Mouse (Mus musculus) c-Kit-positive CD71-positive TER-119-positive erythroid progenitor cells, embryonic 14.5 days (primary cell): Measurements from ENCODE around the gene Hjurp.

Experiments
- DNase-seq: peaks from one replicate; pipeline ENCODE4 v3.0.0-alpha.2; 2013; ENCODE audit warnings: low spot score

The Hjurp gene

DNA sequence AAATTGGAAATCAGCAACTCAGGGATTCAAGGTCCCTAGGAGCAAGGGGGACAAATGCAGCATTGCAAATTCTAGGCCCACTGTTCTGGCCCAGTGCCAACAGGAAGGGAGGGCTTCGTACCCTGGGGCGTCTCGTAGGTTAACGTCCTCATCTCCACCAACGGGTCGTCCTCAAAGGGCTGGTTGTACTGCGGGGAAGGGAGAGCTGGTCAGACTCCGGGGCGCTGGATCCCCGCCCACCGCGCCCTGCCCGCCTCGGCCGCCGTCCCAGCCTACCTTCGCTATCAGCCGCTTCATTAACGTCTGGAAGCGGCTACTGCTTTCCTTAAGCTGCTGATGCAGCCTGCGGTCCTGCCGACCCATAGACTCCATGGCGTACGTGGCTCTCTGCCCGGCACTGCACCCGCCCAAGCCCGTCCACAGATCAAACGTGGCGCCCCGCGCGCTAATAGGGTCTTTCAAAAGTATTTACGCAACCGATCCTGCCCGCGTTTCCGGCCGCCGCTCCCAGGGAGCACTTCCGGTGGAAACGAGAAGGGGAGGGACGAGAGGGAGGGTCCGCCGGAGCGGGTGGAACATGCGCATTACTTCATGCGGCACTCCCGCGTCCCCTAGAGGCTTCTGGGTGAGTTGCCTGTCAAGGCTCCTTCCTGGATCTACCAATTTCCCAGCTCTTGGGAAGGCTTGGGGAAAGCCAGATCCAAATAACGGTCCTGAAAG, at the start of gene Hjurp, which contains the start of gene Trpm8:
Gene Hjurp, minus strand, starts transcription at position 536 of the 720 bp plus-strand sequence.
Gene Trpm8, plus strand, starts transcription at position 564 of the 720 bp plus-strand sequence.
- peak; percentile 100 for DNase-seq

DNA sequence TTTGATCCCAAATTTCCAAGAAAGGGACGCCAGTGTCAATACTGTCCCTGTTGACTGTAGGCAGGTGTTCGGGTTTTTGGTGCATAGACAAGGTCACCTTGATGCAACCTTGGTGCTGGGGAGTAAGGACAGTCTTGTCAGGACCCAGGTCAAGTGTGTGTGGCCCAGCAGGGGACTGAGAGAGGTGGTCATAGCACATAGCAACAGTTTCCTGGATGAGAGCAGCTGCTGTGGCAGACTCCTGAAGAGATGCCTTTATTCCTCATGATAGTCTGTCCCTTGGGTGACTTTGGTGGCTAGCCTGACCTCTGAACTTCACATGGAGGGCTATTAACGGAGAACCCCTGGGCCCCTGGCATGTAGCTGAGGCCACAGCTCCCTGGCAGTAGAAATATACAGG, 45.7 kb upstream of the Hjurp start:
- DNase-seq, result no peak

DNA sequence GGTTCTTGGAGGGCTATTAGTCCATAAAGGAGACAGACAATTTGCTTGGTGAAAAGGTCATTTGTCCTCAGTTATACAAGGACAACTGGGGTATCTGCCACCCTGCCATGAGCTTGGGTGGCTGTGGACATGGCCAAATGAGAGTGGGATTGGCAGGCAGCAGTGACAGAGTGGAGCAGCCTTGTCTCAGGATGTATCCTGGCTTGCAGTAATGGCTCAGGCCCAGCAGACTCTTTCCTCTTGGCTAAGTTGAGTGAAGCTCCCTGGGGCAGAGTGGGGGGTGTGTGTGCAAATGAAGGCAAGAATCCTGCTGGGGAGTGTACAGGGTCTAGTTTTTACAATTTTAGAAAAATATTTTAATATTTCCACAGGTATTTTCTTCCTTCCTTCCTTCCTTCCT, 44.7 kb upstream of the Hjurp start:
- DNase-seq, result no peak

DNA sequence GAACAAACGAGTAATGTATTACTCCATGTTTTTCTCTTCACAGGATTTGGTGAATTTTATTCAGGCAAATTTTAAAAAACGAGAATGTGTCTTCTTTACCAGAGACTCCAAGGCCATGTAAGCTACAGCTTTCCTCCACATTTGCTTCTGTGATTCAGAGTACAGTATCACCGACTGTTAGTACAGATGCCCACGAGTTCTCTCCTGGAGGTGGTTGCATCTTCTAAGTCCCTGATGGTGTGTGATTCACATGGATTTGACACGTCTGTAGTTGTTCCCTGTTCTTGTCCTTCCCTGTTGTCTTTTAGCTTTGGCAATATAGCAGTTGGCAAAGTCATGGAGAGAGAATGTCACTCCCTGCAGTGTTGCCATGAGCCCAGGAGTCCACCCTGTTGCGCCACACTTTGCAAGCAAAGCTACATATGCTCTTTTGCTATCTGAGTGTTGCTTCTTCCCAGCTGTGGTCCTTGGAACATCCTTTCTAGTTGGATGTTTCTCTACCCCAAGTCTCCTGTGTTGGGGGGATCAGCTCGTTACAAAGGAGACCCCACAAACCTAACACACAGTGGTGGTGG, 43.5 kb upstream of the Hjurp start:
- no peak for DNase-seq

DNA sequence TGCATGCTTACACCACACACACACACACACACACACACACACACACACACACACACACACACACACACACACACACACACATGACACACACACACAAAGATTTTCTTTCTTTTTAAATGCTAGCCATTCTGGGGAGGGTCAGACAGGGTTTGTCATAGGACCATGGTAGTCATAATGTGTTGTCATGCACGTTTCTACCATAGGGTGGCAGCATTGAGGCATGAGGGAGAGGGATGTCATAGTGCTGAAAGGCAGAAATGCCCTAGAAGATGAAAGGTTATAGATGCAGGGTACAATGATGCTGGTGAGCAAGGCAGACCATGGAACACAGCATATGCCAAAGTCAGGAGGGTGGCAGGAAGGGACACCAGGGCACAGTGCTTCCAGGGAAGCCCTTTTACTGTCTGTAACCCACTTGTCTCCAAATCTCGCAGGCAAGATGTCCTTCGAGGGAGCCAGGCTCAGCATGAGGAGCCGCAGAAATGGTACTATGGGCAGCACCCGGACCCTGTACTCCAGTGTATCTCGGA, 41.2 kb upstream of the Hjurp start:
- DNase-seq, result peak; percentile 44

DNA sequence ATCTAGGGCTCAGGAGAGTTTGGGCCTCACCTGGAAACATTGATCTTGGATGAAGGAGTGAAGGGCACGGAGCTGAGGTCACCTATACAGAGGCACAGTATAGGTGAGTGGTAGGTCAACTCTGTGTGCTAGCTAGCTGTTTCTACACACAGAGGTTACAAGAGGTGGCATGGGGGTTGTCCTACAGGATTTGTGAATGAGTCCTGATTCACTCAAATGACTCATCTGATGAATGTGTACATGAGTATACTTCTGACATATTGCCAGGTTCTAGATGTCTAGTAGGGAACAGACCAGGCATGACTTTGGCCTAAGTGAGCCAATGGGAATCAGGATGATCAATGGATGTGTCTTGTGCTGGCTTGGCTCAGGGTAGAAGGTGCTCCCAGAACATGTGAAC, 39.8 kb upstream of the Hjurp start:
- no peak for DNase-seq

- no peak for DNase-seq
These were observed 32.9 kb upstream of the Hjurp start for GRCm38 (mm10) chr1:88310349-88310748.

GRCm38 (mm10) chr1:88309905-88310304, 32.5 kb upstream of the Hjurp start:
- DNase-seq, result no peak

DNA sequence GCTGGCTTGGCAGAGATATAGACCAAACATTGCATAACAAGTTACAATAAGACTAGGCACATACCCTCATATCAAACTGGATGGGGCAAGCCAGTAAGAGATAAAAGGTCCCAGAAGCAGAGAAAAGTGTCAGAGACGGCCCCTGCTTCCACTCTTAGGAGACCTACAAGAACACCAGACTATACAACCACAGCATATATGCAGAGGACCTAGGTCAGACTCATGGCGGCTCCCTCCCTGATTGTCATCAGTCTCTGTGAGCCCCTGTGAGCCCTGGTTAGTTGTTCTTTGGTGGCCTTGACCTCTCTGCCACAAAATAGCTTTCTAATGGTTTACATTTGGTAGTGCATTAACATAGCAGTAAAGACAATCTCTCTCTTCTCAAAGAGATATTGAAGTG, 31.6 kb upstream of the Hjurp start:
- no peak for DNase-seq

DNA sequence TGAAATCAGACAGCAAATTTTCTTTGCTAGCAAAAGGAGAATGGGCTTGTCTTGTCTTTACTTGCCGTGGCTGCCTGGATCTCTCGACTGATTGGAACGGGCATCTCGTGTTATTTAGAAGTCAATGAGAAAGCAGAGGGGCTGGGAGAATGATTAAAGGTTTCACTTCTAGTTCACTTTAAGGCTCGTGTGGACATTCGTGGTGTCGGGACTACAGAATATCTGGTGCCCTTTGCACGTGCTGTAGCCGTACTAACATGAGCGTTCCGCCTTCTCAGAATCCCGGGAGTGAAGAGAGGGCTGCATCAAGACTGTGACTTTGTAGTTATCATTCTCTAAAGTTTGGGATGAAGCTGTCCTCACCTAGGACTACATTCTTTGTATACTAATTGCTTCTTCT, 29.7 kb upstream of the Hjurp start:
- DNase-seq, result no peak

DNA sequence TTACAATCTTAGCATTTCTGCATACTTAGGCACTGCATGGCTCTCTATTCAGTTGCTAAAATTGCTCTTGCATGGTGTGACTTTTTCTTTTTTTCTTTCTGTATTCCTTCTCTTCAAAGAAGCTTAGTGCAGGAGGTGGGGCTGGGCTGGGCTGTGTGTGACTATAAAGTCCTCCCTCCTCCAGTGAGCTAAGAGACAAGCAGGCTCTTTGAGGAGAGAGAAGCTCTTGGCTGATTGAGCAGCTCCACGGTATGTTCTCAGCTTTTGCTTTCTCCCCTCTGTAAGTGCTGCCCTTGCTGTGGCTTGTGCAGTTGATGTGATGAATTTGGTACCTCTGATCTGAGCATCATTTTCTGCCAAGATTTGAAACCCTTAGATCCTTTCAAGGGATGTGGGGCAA, 29.1 kb upstream of the Hjurp start:
- DNase-seq, result no peak

- DNase-seq, result no peak
These were observed 27.8 kb upstream of the Hjurp start for GRCm38 (mm10) chr1:88305018-88305795.

- DNase-seq, result no peak
These were observed 27.0 kb upstream of the Hjurp start for GRCm38 (mm10) chr1:88304261-88304985.

- no peak for DNase-seq
These were observed 26.3 kb upstream of the Hjurp start for GRCm38 (mm10) chr1:88303762-88304161.

GRCm38 (mm10) chr1:88302057-88302740, 24.8 kb upstream of the Hjurp start:
- no peak for DNase-seq

DNA sequence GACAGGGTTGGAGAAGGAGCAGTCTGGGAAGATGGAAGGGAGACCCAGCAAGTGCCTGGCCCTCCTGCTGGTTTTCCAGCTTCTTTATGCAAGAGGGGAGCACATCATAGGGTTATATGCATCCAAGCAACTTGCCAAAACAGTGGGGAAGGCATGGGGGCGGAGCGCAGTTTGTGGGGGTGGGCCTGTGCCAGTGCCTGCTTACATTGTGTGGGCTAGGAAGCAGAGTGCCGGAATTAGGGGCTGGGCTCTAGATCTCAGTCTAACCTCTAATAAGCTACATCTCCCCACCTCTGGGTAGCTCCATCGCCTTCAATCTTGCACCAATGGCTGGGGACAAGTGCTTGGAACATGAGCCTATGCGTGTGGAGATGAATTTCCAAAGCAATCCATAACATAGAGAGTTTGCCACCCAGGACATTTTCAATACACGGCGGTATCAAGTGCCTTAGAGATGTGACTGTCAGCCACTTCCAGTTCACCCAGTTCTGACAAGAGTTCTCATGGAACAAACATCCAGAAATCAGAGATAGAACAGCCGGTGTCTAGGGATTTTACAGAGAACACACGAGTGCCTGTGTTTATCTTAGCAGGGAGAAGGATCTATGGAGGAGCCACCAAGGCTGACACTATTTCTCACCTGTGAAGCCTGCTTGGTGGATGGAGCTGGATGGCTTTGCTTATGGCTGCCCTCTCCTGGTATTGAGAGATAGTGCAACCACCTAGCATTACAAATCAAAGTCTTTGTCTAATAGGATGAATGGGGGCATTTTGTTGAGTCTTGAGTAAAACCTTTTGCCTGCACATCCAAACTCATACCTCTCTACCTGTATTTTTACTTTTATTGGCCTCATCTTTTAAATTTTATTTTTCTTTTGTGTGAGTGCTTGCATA, 23.9 kb upstream of the Hjurp start:
- no peak for DNase-seq

- DNase-seq, result no peak
These were observed 23.0 kb upstream of the Hjurp start for GRCm38 (mm10) chr1:88300301-88301050.

DNA sequence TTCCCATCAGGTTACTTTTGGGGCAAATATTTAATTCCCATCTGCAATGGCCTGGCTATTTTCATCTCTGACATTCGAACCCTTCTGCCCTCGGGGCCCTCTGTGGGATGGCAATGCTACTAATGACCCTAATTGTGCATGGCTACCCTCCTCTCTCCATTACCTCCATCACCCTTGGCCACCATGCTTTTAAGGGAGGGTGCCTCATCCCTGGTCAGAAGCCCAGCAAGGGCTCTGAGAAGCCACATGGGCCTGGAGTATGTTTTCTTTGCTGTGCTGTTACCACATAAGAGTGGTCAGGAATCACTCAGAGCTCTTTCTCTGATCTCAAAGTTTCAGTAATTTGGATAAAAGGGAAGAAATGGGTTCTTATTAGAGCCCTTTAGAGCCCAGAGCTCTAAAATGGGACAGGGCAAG, 22.1 kb upstream of the Hjurp start:
- no peak for DNase-seq

- no peak for DNase-seq
These were observed 21.5 kb upstream of the Hjurp start for GRCm38 (mm10) chr1:88298686-88299528.
